Mouse (Mus musculus) thymus, adult 2 months (tissue): ENCODE data around the gene Nsf.

Source experiments
- CTCF ChIP-seq: fragments of 200-500 bp; IDR thresholded peaks from 2 replicates; pipeline ENCODE4 v1.5.1; 2012; ENCODE audit warnings: mild to moderate bottlenecking, control low read depth, low read length, moderate library complexity, borderline replicate concordance; ENCODE audit not compliant: control insufficient read depth, poor library complexity, insufficient read depth; ENCODE audit errors: extremely low read depth
- POLR2A ChIP-seq: fragments of 200-500 bp; IDR thresholded peaks from 2 replicates; pipeline ENCODE4 v1.6.1; 2012; ENCODE audit warnings: mild to moderate bottlenecking, low read length, control low read depth, moderate library complexity; ENCODE audit not compliant: control insufficient read depth, poor library complexity, insufficient read depth; ENCODE audit errors: extremely low read depth

DNA sequence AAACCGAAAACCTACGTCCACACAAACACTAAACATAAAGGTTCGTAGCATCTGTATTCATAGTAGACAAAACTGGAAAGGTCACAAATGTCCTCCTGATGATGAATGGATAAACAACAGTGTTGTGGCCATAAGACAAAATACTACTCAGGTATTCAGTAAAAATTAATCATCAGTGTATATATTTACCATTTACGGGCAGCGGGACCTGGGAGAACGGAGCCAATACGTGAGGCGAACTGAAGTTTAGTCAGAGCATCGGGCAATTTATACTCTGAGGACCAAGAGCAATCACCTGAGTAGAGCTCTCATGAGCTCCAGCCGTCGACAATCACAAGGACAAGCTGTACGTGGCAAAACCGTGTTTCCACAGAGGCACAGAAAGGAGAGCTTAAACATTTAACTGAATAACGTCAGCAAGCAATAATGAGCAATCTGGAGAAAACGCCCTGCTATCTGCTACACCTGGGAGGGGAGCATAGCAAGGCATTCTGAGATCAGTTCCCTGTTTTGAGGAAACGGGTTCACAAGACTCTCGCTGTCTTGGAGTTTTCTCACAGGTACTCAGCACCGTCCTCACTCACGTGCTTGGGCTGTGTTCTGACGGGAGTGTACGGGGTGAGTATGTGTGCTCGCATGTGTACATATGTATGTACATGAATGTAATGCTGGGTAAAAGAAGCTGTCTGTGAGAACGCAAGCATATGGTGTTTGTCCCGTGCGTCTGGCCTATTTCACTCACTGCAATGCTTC lies 15.7 kb downstream of the Nsf start:
- TF ChIP-seq CTCF = no peak
- no peak for TF ChIP-seq POLR2A
